Mouse (Mus musculus) induced T-regulatory cell, adult 2 months (primary cell): ENCODE measurements around the gene Rara.
A peak's percentile ranks its signal among the peaks of the same experiment; 100 is the strongest.
"Not testable (repeated sequence)": the region's sequence is repeated elsewhere in the genome, so short reads cannot be mapped to it uniquely, and the experiment has no call there.

ENCODE experiments used
- DNase-seq: peaks from one replicate; pipeline ENCODE4 v3.0.0-alpha.2; 2012; ENCODE audit warnings: low read depth

Gene Rara

DNA sequence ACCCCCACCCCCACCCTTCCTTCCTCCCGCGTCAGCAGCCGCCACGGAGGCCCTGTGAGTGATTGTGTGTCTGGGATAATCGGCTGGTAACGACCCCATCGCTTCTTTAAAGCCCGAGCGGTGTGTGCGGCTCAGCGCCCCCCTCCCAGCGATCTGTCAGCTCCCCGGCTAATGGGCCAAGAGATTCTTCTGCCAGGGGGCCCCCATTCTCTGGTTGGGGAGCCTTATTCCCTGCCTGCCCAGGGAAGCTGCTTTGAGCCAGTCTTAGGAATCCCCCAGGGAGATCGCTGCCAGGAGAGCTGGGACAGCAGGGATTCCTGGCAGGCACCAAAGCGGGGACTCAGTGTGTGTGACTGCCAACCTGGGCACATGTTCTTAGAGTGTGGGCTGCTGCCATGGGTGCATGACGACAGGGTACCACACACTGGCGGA lies 41.9 kb downstream of the Rara start:
- no peak for DNase-seq

GRCm38 (mm10) chr11:98970191-98970925 lies 42.7 kb downstream of the Rara start:
- DNase-seq, result no peak

GRCm38 (mm10) chr11:98971316-98972031 lies 43.9 kb downstream of the Rara start:
- peak; percentile 21 for DNase-seq

DNA sequence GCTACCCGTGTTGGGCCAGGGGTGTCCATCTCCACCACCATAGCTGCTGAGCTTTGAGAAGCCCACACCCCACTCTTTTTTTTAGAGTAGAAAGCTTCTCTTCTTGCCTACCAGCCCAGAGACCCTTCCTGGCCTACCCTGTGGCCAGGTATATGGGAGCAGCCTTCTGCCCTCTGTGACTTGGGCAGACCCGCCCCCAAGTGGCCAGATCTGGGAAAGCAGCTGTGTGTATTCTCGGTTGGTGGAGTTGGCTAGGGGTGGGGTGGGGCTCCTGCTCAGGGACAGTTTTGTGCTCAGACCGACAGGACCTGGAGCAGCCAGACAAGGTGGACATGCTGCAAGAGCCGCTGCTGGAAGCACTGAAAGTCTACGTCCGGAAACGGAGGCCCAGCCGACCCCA lies 44.6 kb downstream of the Rara start:
- DNase-seq, result peak; percentile 90

DNA sequence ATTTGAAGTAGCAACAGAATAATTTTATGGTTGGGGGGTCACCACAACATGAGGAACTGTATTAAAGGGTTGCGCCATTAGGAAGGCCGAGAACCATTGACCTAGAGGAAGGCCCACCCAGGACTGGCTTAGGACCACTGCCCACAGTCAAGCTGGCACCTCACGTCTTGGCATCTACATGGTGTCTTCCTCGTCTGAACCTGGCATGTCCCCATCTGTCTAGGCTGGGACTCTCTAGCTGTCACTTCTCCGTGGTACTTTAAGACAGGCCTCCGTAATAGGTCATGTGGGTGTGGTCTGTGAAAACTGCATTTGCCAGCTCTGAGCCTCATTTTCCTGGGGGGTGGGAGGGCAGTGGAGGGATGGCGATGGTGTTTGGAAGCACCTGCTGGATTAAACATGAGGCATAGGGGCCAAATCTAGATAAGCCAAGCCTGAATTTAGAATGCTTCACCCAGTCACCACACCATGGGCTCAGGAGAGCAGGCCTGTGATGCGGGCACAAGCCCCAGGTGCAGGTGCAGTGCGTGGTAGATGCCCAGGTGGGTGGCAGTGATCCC lies 45.3 kb downstream of the Rara start:
- DNase-seq, result peak; percentile 20

GRCm38 (mm10) chr11:98973584-98973983 lies 46.0 kb downstream of the Rara start:
- no peak for DNase-seq

GRCm38 (mm10) chr11:98974213-98974612 lies 46.6 kb downstream of the Rara start:
- DNase-seq, result no peak

DNA sequence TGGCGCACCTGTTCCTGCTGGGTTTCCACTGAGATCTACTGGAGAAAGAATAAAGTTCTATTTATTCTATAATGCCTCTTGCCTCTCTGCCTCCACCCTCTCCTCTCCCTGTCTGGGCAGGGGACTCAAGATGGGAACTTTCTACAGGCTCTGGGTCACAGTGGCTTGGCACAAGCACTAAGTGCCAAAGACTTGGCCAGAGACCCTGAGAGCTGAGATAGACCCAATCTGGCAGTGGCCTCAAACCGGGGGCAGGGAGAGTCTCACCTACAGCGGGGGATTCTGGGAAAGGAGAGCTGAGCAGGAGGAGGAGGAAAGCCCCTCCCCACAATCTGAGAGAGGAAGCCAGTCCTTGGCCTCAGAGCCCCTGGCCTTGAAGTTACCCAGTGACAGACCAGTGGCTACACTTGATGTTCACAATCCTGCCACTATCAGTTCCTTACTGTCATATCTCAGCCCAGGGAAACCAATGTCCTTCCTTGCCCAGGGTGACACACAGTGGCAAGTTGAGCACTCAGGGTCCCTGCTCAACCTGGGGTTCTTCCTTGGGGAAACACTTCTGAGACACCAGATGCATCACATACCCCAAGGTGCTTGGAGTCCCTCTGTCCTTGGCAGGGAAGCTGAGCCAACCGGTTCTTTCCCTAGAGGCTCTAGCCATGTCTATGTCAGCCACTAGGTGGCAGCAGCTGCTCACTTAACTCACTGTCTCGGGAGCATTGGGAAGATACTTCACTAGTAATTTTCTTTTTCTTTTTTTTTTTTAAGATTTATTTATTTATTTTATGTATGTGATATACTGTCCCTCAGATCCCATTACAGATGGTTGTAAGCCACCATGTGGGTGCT lies 47.5 kb downstream of the Rara start:
- DNase-seq, result peak; percentile 86

GRCm38 (mm10) chr11:98978526-98979148 lies 51.0 kb downstream of the Rara start:
- no peak for DNase-seq

DNA sequence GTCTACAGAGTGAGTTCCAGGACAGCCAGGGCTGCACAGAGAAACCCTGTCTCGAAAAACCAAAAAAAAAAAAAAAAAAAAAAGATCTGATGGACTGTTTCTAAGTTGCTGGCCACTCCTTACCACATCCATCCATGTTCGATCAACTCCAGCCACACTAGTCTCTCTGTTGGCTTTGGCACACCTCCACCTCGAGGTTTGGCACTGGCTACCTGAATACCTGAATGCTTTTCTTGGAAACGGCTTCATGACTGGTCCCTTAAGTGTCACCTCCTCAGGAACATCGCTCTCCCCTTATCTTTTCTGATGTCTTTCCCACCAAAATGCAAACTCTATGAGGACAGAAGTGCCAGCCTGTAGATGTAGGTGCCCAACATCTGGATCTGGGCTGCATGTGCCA lies 51.7 kb downstream of the Rara start:
- DNase-seq, result no peak

- DNase-seq, result no peak
Observed at GRCm38 (mm10) chr11:98981289-98981996, 53.8 kb downstream of the Rara start.

DNA sequence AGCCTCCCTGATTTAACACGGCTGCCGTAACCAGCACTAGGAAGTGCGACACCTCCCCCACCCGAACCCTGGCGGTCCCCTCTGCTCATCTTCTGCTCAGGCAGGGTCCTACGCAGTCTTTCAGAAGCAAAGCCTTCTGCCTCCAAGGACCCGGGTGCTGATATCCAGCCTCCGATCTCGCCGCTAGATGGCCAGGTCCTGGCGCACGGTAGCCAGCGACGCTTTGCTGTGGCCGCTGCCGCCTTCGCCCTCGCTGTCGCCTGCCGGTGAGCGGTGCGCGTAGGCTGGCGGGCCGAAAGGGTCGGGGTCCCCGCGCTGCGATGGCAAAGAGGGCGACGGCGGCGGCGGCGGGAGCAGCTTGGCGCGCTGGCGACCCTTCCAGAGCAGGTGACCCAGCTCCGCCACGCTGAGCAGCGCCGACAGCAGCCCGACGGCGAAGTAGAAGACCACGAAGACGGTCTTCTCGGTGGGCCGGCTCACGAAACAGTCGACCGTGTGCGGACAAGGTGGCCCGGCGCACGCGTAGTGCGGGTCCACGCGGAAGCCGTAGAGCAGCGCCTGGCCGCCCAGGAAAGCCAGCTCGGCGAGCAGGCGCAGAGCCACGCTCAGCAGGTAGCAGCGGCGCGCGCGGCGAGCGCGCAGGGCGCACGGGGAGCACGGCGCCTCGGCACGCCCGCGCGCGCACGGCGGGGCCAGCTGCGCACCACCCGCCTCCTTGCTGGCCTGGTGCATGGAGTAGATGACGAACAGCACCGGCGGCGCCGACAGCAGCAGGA lies 54.6 kb downstream of the Rara start:
- peak; percentile 76 for DNase-seq

- DNase-seq, result no peak
Observed at GRCm38 (mm10) chr11:98982773-98983133, 55.1 kb downstream of the Rara start, which contains the start of gene Gjd3. Gene Gjd3 (minus strand): TSS chr11:98983016.

- DNase-seq, result no peak
Observed at GRCm38 (mm10) chr11:98983551-98983950, 55.9 kb downstream of the Rara start.

DNA sequence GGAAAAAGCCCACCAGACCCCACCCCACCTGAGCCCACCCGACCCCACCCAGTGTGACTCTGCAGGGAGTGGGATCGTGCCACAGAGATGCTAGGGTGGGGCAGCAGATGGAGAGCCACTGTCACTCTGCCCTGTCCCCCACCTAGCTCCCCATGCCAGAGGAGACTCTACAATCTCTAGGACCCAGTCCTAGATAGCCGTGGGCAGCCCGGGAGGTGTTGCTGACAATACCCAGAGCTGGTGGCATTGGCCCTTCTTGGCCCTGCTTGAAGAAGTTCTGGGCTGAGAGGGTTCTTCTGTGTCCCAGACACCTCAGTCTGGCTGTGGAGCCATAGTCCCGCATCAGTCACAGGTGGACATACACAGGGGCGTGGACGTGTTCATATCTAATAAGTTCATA lies 57.9 kb downstream of the Rara start:
- DNase-seq, result no peak

DNA sequence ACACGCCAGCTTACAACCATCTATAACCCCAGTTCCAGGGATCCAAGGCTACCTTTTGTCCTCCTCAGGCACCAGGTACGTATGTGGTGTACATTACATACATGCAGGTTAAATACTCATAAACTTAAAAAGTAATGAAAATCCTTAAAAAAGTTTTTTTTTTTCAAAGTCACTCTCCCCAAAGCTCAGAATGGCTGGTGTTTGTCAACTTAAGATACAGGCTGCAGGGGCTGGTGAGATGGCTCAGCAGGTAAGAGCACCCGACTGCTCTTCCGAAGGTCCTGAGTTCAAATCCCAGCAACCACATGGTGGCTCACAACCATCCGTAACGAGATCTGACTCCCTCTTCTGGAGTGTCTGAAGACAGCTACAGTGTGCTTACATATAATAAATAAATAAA lies 60.6 kb downstream of the Rara start:
- DNase-seq, result not testable (repeated sequence)

DNA sequence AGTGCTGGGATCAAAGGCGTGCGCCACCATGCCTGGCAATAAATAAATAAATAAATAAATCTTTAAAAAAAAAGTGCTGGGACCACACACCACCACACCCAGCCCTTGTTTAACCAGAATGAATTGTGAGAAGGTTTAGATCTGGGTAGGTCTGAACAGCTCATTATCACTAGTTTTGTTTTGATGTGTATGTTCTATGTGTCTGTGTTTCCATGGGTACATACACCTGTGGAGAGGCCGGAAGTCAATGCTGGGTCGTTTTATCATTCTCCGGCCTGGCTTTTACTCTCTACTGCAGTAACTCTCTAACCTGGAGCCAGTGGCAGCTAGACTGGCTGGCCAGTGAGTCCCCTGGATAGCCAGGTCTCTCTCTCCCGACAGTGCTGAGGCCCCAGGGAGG lies 63.2 kb downstream of the Rara start:
- DNase-seq, result peak; percentile 61

- DNase-seq, result no peak
Observed at GRCm38 (mm10) chr11:98995987-98996386, 68.4 kb downstream of the Rara start.

DNA sequence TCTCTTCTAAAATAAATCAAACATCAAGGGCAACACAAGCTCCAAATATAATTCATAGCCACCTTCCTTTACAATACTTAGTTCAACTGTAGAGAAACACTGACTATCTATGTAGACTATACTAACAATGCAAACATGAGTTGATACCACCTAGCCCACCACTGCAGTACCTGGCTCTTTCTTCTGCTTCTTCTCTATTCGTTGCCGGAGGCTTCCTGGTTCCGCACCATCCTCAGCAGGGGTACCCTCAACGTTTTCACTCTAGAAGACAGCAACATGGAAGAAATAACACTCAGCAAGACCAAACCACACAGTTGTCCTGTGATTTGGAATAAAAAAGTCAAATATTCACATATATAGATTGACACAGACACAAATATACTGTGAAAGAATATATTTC lies 70.0 kb downstream of the Rara start:
- no peak for DNase-seq

DNA sequence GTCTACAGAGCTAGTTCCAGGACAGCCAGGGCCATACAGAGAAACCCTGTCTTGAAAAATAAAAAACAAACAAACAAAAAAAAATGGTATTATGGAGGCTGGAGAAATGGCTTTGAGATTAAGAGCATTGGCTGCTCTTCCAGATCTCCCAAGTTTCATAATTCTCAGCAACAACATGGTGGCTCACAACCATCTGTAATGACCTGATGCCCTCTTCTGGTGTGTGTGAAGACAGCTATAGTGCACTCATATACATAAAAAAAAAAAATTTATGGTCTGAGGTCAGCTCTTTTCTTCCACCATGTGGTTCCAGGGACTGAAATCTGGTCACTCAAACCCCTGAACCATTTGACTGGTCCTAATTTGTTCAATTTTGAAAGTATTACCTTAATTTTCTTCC lies 71.2 kb downstream of the Rara start:
- no peak for DNase-seq
